Mouse (Mus musculus): ENCODE data around the gene Pbx1. TPM values are rescaled to one million over a fixed set of nuclear protein-coding genes. Genes with fewer than 3 reads are reported as not detected.
A peak's percentile ranks its signal among the peaks of the same experiment; 100 is the strongest.

The Pbx1 gene
- polyA plus RNA-seq, 1 experiment, result 46.9 TPM

- 90% methylated on average over 11 of the region's 11 CpGs for WGBS
- Histone ChIP-seq H3K36me3 (ENCODE audit: control insufficient read depth, insufficient read depth, low read length) (no peaks in the 10 kb centered on the region), H3K4me3 (ENCODE audit: insufficient read depth, low read depth, low read length) (no peak overlapping the region), H3K27ac (ENCODE audit: insufficient read depth, low read depth, low read length) (no peak overlapping the region), H3K4me1 (ENCODE audit: control insufficient read depth, insufficient read depth, low read length) (peaks cover 8% of the 10 kb centered on the region), H3K27me3 (replicated peaks; ENCODE audit: control insufficient read depth, insufficient read depth, low read length) (no peaks in the 10 kb centered on the region)
- TF ChIP-seq POLR2A (IDR thresholded peaks at IDR 0.05; ENCODE audit: low read depth, low read length) (no peak), CTCF (conservative IDR thresholded peaks at IDR 0.05; ENCODE audit: insufficient read depth, insufficient read length, low read depth, low read length) (no peak)
- no peak for DNase-seq
Measured at GRCm38 (mm10) chr1:168363053-168363452, 69.0 kb downstream of the Pbx1 start.

GRCm38 (mm10) chr1:168362464-168362863 is 69.6 kb downstream of the Pbx1 start:
- no peaks in the 10 kb centered on the region for H3K36me3 ChIP-seq (ENCODE audit: control insufficient read depth, insufficient read depth, low read length)
- 72% methylated on average over 10 of the region's 10 CpGs for WGBS
- H3K4me1 ChIP-seq (ENCODE audit: control insufficient read depth, insufficient read depth, low read length), result peaks cover 13% of the 10 kb centered on the region
- H3K27me3 ChIP-seq (replicated peaks; ENCODE audit: control insufficient read depth, insufficient read depth, low read length), result no peaks in the 10 kb centered on the region
- H3K4me3 ChIP-seq (ENCODE audit: insufficient read depth, low read depth, low read length), result no peak overlapping the region
- H3K27ac ChIP-seq (ENCODE audit: insufficient read depth, low read depth, low read length), result no peak overlapping the region
- TF ChIP-seq CTCF (conservative IDR thresholded peaks at IDR 0.05; ENCODE audit: insufficient read depth, insufficient read length, low read depth, low read length) (no peak), POLR2A (IDR thresholded peaks at IDR 0.05; ENCODE audit: low read depth, low read length) (no peak)
- no peak for DNase-seq

- Histone ChIP-seq H3K27me3 (replicated peaks; ENCODE audit: control insufficient read depth, insufficient read depth, low read length) (no peaks in the 10 kb centered on the region), H3K4me3 (ENCODE audit: insufficient read depth, low read depth, low read length) (no peak overlapping the region), H3K4me1 (ENCODE audit: control insufficient read depth, insufficient read depth, low read length) (peaks cover 38% of the 10 kb centered on the region), H3K27ac (ENCODE audit: insufficient read depth, low read depth, low read length) (no peak overlapping the region), H3K36me3 (ENCODE audit: control insufficient read depth, insufficient read depth, low read length) (no peaks in the 10 kb centered on the region)
- DNase-seq, result no peak
- 41% methylated on average over 26 of the region's 26 CpGs for WGBS
- TF ChIP-seq CTCF (conservative IDR thresholded peaks at IDR 0.05; ENCODE audit: insufficient read depth, insufficient read length, low read depth, low read length) (no peak), POLR2A (IDR thresholded peaks at IDR 0.05; ENCODE audit: low read depth, low read length) (no peak)
Measured at GRCm38 (mm10) chr1:168357680-168358611, 74.1 kb downstream of the Pbx1 start.

GRCm38 (mm10) chr1:168356970-168357441 is 75.1 kb downstream of the Pbx1 start:
- Histone ChIP-seq H3K27me3 (replicated peaks; ENCODE audit: control insufficient read depth, insufficient read depth, low read length) (no peaks in the 10 kb centered on the region), H3K36me3 (ENCODE audit: control insufficient read depth, insufficient read depth, low read length) (no peaks in the 10 kb centered on the region), H3K27ac (ENCODE audit: insufficient read depth, low read depth, low read length) (0 out of 2 replicates have a peak overlapping the region, but pooled peaks have one; percentile 11), H3K4me1 (ENCODE audit: control insufficient read depth, insufficient read depth, low read length) (peaks cover 41% of the 10 kb centered on the region), H3K4me3 (ENCODE audit: insufficient read depth, low read depth, low read length) (no peak overlapping the region)
- TF ChIP-seq POLR2A (IDR thresholded peaks at IDR 0.05; ENCODE audit: low read depth, low read length) (no peak), CTCF (conservative IDR thresholded peaks at IDR 0.05; ENCODE audit: insufficient read depth, insufficient read length, low read depth, low read length) (no peak)
- 35% methylated on average over 14 of the region's 14 CpGs for WGBS
- peak; percentile 87 for DNase-seq

GRCm38 (mm10) chr1:168355985-168356556 is 76.0 kb downstream of the Pbx1 start:
- Histone ChIP-seq H3K36me3 (ENCODE audit: control insufficient read depth, insufficient read depth, low read length) (no peaks in the 10 kb centered on the region), H3K27me3 (replicated peaks; ENCODE audit: control insufficient read depth, insufficient read depth, low read length) (no peaks in the 10 kb centered on the region), H3K4me1 (ENCODE audit: control insufficient read depth, insufficient read depth, low read length) (peaks cover 41% of the 10 kb centered on the region), H3K4me3 (ENCODE audit: insufficient read depth, low read depth, low read length) (no peak overlapping the region), H3K27ac (ENCODE audit: insufficient read depth, low read depth, low read length) (no peak overlapping the region)
- DNase-seq, result no peak
- 50% methylated on average over 10 of the region's 10 CpGs for WGBS
- TF ChIP-seq POLR2A (IDR thresholded peaks at IDR 0.05; ENCODE audit: low read depth, low read length) (no peak), CTCF (conservative IDR thresholded peaks at IDR 0.05; ENCODE audit: insufficient read depth, insufficient read length, low read depth, low read length) (no peak)

- Histone ChIP-seq H3K27me3 (replicated peaks; ENCODE audit: control insufficient read depth, insufficient read depth, low read length) (no peaks in the 10 kb centered on the region), H3K36me3 (ENCODE audit: control insufficient read depth, insufficient read depth, low read length) (no peaks in the 10 kb centered on the region), H3K27ac (ENCODE audit: insufficient read depth, low read depth, low read length) (no peak overlapping the region), H3K4me3 (ENCODE audit: insufficient read depth, low read depth, low read length) (no peak overlapping the region), H3K4me1 (ENCODE audit: control insufficient read depth, insufficient read depth, low read length) (peaks cover 37% of the 10 kb centered on the region)
- TF ChIP-seq CTCF (conservative IDR thresholded peaks at IDR 0.05; ENCODE audit: insufficient read depth, insufficient read length, low read depth, low read length), result no peak
- no peak for TF ChIP-seq POLR2A (IDR thresholded peaks at IDR 0.05; ENCODE audit: low read depth, low read length)
- no peak for DNase-seq
- WGBS, result 45% methylated on average over 4 of the region's 4 CpGs
Measured at GRCm38 (mm10) chr1:168354934-168355333, 77.1 kb downstream of the Pbx1 start.
